Mouse (Mus musculus) heart, embryonic 11.5 days (tissue): ENCODE data around the gene Pde4d. TPM values are rescaled to one million over a fixed set of nuclear protein-coding genes. Genes with fewer than 3 reads are reported as not detected.

ENCODE experiments used
- ATAC-seq: fragments of 200-750 bp; cut with Nextera tagmentation; replicated peaks from 2 replicates; pipeline ENCODE4 v1.8.0; 2017; ENCODE audit warnings: moderate library complexity; ENCODE audit not compliant: insufficient number of reproducible peaks, low FRiP score, low TSS enrichment
- H3K27ac ChIP-seq: fragments of 300-500 bp; sonication (generic); 2 replicates; pipeline ENCODE4 v1.5.1; 2014; ENCODE audit warnings: mild to moderate bottlenecking, low read depth, low read length
- H3K27me3 ChIP-seq: fragments of 300-500 bp; sonication (generic); 2 replicates; pipeline ENCODE4 v1.6.1; 2014; ENCODE audit warnings: mild to moderate bottlenecking, low read length, mixed read lengths; ENCODE audit not compliant: control insufficient read depth, insufficient read depth
- H3K36me3 ChIP-seq: fragments of 300-500 bp; sonication (generic); 2 replicates; pipeline ENCODE4 v1.6.1; 2014; ENCODE audit warnings: mild to moderate bottlenecking, low read length, moderate library complexity, mixed read lengths; ENCODE audit not compliant: control insufficient read depth, insufficient read depth
- H3K4me1 ChIP-seq: fragments of 300-500 bp; sonication (generic); 2 replicates; pipeline ENCODE4 v1.6.1; 2014; ENCODE audit warnings: low read length; ENCODE audit not compliant: control insufficient read depth, insufficient read depth
- H3K4me2 ChIP-seq: fragments of 300-500 bp; sonication (generic); 2 replicates; pipeline ENCODE4 v1.6.1; 2014; ENCODE audit warnings: mild to moderate bottlenecking, moderate library complexity
- H3K4me3 ChIP-seq: fragments of 300-500 bp; sonication (generic); 2 replicates; pipeline ENCODE4 v1.5.1; 2014; ENCODE audit warnings: low read depth, low read length
- H3K9ac ChIP-seq: fragments of 300-500 bp; sonication (generic); 2 replicates; pipeline ENCODE4 v1.6.1; 2014; ENCODE audit warnings: mild to moderate bottlenecking, low read depth, low read length, moderate library complexity
- H3K9me3 ChIP-seq: fragments of 300-500 bp; sonication (generic); replicated peaks from 2 replicates; pipeline ENCODE4 v1.6.1; 2016; ENCODE audit warnings: low read length; ENCODE audit not compliant: control insufficient read depth
- WGBS: fragments of 180-500 bp; shearing (Covaris S2); extraction: QIAGEN DNeasy Blood & Tissue Kit; methylation state at CpG from one replicate; pipeline ENCODE4 v1.1.7; 2014; ENCODE audit not compliant: insufficient replicate concordance; 5-methylcytosine and 5-hydroxymethylcytosine counted together
- polyA plus RNA-seq: library from polyadenylated mRNA; unstranded; fragments of >200 nt; fragmentation: Nextera tagmentation; extraction: Ambion mirVana; gene quantifications from 2 replicates; pipeline ENCODE4 v1.2.1, GENCODE M21; 2014

Pde4d gene
- polyA plus RNA-seq, 1 experiment from 2014 or later = 27.8 TPM

DNA sequence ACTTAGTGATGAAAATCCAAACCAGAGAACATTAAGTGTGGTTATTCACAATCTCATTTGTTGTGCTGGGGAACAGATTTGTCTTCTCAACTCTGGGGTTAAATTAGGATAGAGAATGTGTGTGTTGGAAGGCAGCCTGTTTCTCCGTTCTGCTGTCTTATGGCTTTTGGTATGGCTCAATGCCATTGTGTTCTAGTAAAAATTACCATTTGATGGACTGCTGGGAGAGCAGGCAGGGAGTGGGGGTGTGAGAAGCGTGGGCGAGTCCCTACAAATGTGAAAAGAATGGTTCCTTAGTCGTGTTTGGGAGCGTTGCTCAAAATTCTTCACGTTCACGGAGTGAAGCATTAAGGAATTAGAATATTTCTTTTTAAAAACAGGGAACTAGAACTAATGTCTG lies 597.4 kb downstream of the Pde4d start:
- Histone ChIP-seq H3K4me2 (no peak overlapping the region), H3K27ac (no peak overlapping the region), H3K27me3 (no peaks in the 10 kb centered on the region), H3K4me1 (no peaks in the 10 kb centered on the region), H3K9me3 (no peaks in the 10 kb centered on the region), H3K4me3 (no peak overlapping the region), H3K9ac (no peak overlapping the region), H3K36me3 (no peaks in the 10 kb centered on the region)
- 72% methylated on average over 7 of the region's 7 CpGs for WGBS
- no peak for ATAC-seq

GRCm38 (mm10) chr13:109052805-109053204 lies 603.1 kb downstream of the Pde4d start:
- Histone ChIP-seq H3K4me3 (no peak overlapping the region), H3K36me3 (no peaks in the 10 kb centered on the region)

GRCm38 (mm10) chr13:109053242-109054018 lies 603.7 kb downstream of the Pde4d start:
- no peak overlapping the region for H3K4me3 ChIP-seq
- H3K27me3 ChIP-seq = no peaks in the 10 kb centered on the region
- no peaks in the 10 kb centered on the region for H3K36me3 ChIP-seq
- 77% methylated on average over 10 of the region's 10 CpGs for WGBS
- H3K27ac ChIP-seq = no peak overlapping the region
- no peaks in the 10 kb centered on the region for H3K4me1 ChIP-seq
- H3K4me2 ChIP-seq = no peak overlapping the region
- no peak for ATAC-seq
- H3K9me3 ChIP-seq = no peaks in the 10 kb centered on the region
- H3K9ac ChIP-seq = no peak overlapping the region

More at GRCm38 (mm10) chr13:109052805-109053204, 603.1 kb downstream of the Pde4d start:
- H3K9me3 ChIP-seq = no peaks in the 10 kb centered on the region
- H3K4me2 ChIP-seq = no peak overlapping the region
- no peak overlapping the region for H3K27ac ChIP-seq
- H3K9ac ChIP-seq = no peak overlapping the region
- no peak for ATAC-seq
- H3K4me1 ChIP-seq = no peaks in the 10 kb centered on the region
- no peaks in the 10 kb centered on the region for H3K27me3 ChIP-seq
- 67% methylated on average over 2 of the region's 2 CpGs for WGBS

DNA sequence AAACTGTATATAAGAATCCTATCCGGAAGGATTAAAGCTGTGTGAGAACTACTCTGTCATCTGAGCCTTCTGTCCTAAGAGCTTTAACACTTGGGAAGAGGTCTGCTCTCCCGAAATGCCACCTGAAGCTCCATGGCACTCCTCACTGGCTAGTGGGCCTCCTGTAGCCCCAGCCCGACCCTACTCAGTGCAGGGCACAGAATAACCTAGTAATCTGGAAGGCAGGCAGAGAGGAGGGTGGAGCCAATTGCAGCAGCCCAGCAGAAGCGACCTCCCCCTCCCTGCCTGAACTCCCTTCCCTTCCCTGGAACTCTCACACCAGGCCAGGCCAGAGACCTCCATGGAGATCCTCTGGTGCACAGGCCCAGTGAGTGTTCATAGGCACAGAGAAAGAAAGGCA lies 608.3 kb downstream of the Pde4d start:
- ATAC-seq = no peak
- no peak overlapping the region for H3K4me3 ChIP-seq
- H3K4me2 ChIP-seq = no peak overlapping the region
- H3K36me3 ChIP-seq = no peaks in the 10 kb centered on the region
- no peaks in the 10 kb centered on the region for H3K27me3 ChIP-seq
- H3K4me1 ChIP-seq = no peaks in the 10 kb centered on the region
- 12% methylated on average over 4 of the region's 4 CpGs for WGBS
- no peaks in the 10 kb centered on the region for H3K9me3 ChIP-seq
- H3K9ac ChIP-seq = no peak overlapping the region
- H3K27ac ChIP-seq = no peak overlapping the region

DNA sequence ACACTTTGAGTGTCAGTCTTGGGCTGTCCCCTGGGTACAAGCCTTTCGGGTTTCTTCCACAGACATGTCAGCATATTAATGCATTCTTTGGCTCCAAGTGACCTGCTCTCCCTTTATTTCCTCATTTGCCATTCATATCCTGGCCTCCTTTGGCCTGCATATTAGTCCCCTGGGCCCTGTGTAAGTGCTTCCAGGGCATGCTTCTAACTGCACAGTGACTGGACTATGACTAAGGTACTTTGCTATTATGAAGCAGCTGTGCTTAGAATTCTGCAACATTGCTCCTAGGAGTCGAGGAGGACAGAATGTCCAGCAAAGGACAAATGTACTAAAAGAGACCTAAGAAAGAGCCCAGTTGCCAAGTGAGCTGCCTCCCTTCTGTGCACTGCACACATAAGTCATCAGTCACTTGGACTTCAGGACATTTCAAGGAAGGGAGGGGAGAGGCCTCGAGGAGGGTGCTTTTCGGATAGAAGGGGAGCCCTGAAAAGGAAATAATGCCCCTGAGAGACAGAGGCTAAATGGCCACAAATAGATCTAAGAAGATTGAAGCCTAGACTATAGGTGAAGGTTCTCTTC lies 616.9 kb downstream of the Pde4d start:
- Histone ChIP-seq H3K4me3 (no peak overlapping the region), H3K9ac (no peak overlapping the region), H3K4me2 (no peak overlapping the region), H3K4me1 (no peaks in the 10 kb centered on the region), H3K9me3 (no peaks in the 10 kb centered on the region), H3K36me3 (no peaks in the 10 kb centered on the region), H3K27ac (no peak overlapping the region), H3K27me3 (no peaks in the 10 kb centered on the region)
- 70% methylated on average over 4 of the region's 4 CpGs for WGBS
- no peak for ATAC-seq

- Histone ChIP-seq H3K9ac (no peak overlapping the region), H3K27me3 (no peaks in the 10 kb centered on the region), H3K4me3 (no peak overlapping the region), H3K9me3 (no peaks in the 10 kb centered on the region), H3K4me1 (no peaks in the 10 kb centered on the region), H3K36me3 (no peaks in the 10 kb centered on the region), H3K4me2 (no peak overlapping the region), H3K27ac (no peak overlapping the region)
- ATAC-seq = no peak
- 70% methylated on average over 8 of the region's 8 CpGs for WGBS
Observed at GRCm38 (mm10) chr13:109068258-109069219, 618.8 kb downstream of the Pde4d start.

DNA sequence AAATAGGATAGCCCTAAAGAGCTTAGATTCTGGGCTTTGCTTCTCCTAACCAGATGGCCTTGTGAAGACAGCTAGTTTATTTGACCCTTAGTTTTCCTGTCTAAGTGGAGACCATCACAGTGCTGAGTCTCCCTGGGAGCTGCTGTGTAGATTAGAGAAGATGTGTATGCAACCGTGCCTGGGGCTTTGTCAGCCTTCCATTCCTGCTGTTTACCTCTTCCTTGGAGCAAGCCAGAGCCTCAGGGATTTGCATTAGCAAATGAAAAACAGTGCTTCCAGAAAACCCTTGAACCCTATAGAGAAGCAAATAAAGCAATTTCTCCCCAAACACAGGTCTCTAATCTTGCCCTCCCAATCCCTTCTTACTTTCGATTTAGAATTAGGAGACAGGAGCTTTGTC lies 623.6 kb downstream of the Pde4d start:
- Histone ChIP-seq H3K27me3 (no peaks in the 10 kb centered on the region), H3K27ac (no peak overlapping the region), H3K9ac (no peak overlapping the region), H3K4me2 (no peak overlapping the region), H3K4me1 (no peaks in the 10 kb centered on the region), H3K36me3 (no peaks in the 10 kb centered on the region), H3K4me3 (no peak overlapping the region), H3K9me3 (no peaks in the 10 kb centered on the region)
- 40% methylated on average over 2 of the region's 2 CpGs for WGBS
- ATAC-seq = no peak

GRCm38 (mm10) chr13:109074078-109074477 lies 624.3 kb downstream of the Pde4d start:
- ATAC-seq = no peak
- 46% methylated on average over 4 of the region's 4 CpGs for WGBS
- no peak overlapping the region for H3K9ac ChIP-seq
- no peaks in the 10 kb centered on the region for H3K36me3 ChIP-seq
- H3K4me1 ChIP-seq = no peaks in the 10 kb centered on the region
- no peak overlapping the region for H3K4me3 ChIP-seq
- H3K9me3 ChIP-seq = no peaks in the 10 kb centered on the region
- H3K27ac ChIP-seq = no peak overlapping the region
- H3K27me3 ChIP-seq = no peaks in the 10 kb centered on the region
- H3K4me2 ChIP-seq = no peak overlapping the region
